Mouse (Mus musculus): Measurements from ENCODE around the gene Cnn2.

GRCm38 (mm10) chr10:80025044-80025347 lies 36.6 kb downstream of the Cnn2 start:
- TF ChIP-seq HCFC1 (IDR thresholded peaks at IDR 0.05; ENCODE audit: borderline replicate concordance, insufficient read depth, low read length) (no peak), MAFK (IDR thresholded peaks at IDR 0.05; ENCODE audit: insufficient read depth, low read depth, low read length) (no peak), CHD2 (IDR thresholded peaks at IDR 0.05; ENCODE audit: low read depth, low read length) (no peak)

All from ES-E14 (cell line).